Mouse (Mus musculus) myocyte (in vitro differentiated cells): ENCODE data around the gene Rasgrf2.

Experiments
- POLR2A ChIP-seq: IDR thresholded peaks from one replicate; pipeline ENCODE4 v1.6.1; 2011; ENCODE audit warnings: low read depth, mild to moderate bottlenecking, control low read depth, moderate library complexity; ENCODE audit not compliant: insufficient read length
- POLR2AphosphoS2 ChIP-seq: IDR thresholded peaks from one replicate; pipeline ENCODE4 v1.6.1; 2011; ENCODE audit warnings: low read depth, control low read depth; ENCODE audit not compliant: insufficient read length
- SRF ChIP-seq: IDR thresholded peaks from one replicate; pipeline ENCODE4 v1.6.1; 2011; ENCODE audit warnings: low read depth; ENCODE audit not compliant: control insufficient read depth, insufficient read length

- TF ChIP-seq POLR2A, result no peak
- no peak for TF ChIP-seq POLR2AphosphoS2
- no peak for TF ChIP-seq SRF
These were observed 101.8 kb downstream of the Rasgrf2 start for GRCm38 (mm10) chr13:92029666-92030065.
